ENCODE assay signal across 12 mouse cellular contexts in genomic region chr16:43638406-43639049, GRCm38 (mm10). TPM values are rescaled to one million over a fixed set of nuclear protein-coding genes. Genes with fewer than 3 reads are reported as not detected.
A peak's percentile ranks its signal among the peaks of the same experiment; 100 is the strongest.
DNase-seq lines count a peak whose midpoint lies in the region.
"Had no signal": no experiment of that assay in that cellular context is flagged by ENCODE, and none has a peak within 500 bp of the region (broad histone marks: within the 10 kb centered on the region; RNA-seq: fewer than 3 reads in every experiment).

No protein-coding gene starts in this region.

- H3K4me3 ChIP-seq in heart, embryonic 10.5 days, result no peak overlapping the region
- H3K4me3 ChIP-seq: neural tube, embryonic 12.5 days had no signal

- peak overlapping the region; percentile 67 for H3K27ac ChIP-seq in heart, embryonic 10.5 days
- H3K27ac ChIP-seq: neural tube, embryonic 12.5 days had no signal

- no peak for DNase-seq in heart, embryonic 10.5 days (ENCODE audit: low spot score)
- DNase-seq in heart, adult 9 months (ENCODE audit: low spot score in 2 of 2), result no peak
- peak; percentile 38 to 39 for DNase-seq in right cerebral cortex, postnatal 10 days (ENCODE audit: low spot score in 2 of 2)
- no peak for DNase-seq in right cerebral cortex, postnatal 36 days (ENCODE audit: low spot score in 2 of 2)
- DNase-seq in gastrocnemius, postnatal 14 days, result peak; percentile 26
- peak; percentile 15 for DNase-seq in lung, postnatal 36 days
- no peak for DNase-seq in urinary bladder, adult 18-20 months (ENCODE audit: low spot score in 2 of 2)
- no peak for DNase-seq in adrenal gland, adult 18-20 months (ENCODE audit: low spot score in 2 of 2)
- DNase-seq: kidney, adult 11 months had no signal

- intact Hi-C loops in gastrocnemius, postnatal 14 days (cut with DNase I; ENCODE audit: low total_unique reads), result no loop called here

- no peaks in the 10 kb centered on the region for H3K27me3 ChIP-seq in heart, embryonic 10.5 days (ENCODE audit: insufficient read depth, poor library complexity, severe bottlenecking)
- H3K27me3 ChIP-seq: neural tube, embryonic 12.5 days had no signal

- 66% methylated on average over 21 of the region's 21 CpGs for WGBS in heart, embryonic 10.5 days

- H3K36me3 ChIP-seq in heart, embryonic 10.5 days, result no peaks in the 10 kb centered on the region; the same call in 1 of the 2 replicates

- H3K4me1 ChIP-seq in heart, embryonic 10.5 days, result peaks cover 6% of the 10 kb centered on the region
- H3K4me1 ChIP-seq: neural tube, embryonic 12.5 days had no signal

- H3K9me3 ChIP-seq in heart, embryonic 10.5 days, result no peaks in the 10 kb centered on the region
- H3K9me3 ChIP-seq: neural tube, embryonic 12.5 days had no signal

RNA-seq across cellular contexts. Expression of gene Tigit, which starts 25.4 kb away (rescaled TPM):
- not detected in 2 replicates for polyA plus RNA-seq in heart, embryonic 10.5 days (2016; fragmentation: Nextera tagmentation; extraction: Ambion mirVana)
- total RNA-seq in gastrocnemius, postnatal 14 days (2021), result not detected
- under 1 TPM in 1 of 2 experiments, not detected in 1; 0.45 TPM for total RNA-seq in adrenal gland, adult 18-20 months (2021)
- total RNA-seq: liver, adult 2 months had no signal
- polyA plus RNA-seq: neural tube, embryonic 12.5 days; stomach, embryonic 14.5 days had no signal

Comparison
In these comparisons a context has a peak if more than half of its experiments do, and no peak if none do; other contexts are left out.
1. DNase-seq: peak in right cerebral cortex, postnatal 10 days (2 of 2), gastrocnemius, postnatal 14 days (single experiment) and lung, postnatal 36 days (single experiment); none in heart, embryonic 10.5 days (single experiment), heart, adult 9 months (0 of 2), right cerebral cortex, postnatal 36 days (0 of 2), urinary bladder, adult 18-20 months (0 of 2) and adrenal gland, adult 18-20 months (0 of 2).